Mouse (Mus musculus) liver, adult 2 months (tissue): ENCODE data around the gene Echs1.

ENCODE experiments used
- CTCF ChIP-seq: fragments of 200-500 bp; IDR thresholded peaks from 2 replicates; pipeline ENCODE4 v1.5.1; 2011; ENCODE audit warnings: low read depth, low read length, control low read depth
- POLR2A ChIP-seq: fragments of 200-500 bp; IDR thresholded peaks from 2 replicates; pipeline ENCODE4 v1.6.1; 2011; ENCODE audit warnings: low read length, control low read depth; ENCODE audit not compliant: insufficient read depth; ENCODE audit errors: extremely low read depth

DNA sequence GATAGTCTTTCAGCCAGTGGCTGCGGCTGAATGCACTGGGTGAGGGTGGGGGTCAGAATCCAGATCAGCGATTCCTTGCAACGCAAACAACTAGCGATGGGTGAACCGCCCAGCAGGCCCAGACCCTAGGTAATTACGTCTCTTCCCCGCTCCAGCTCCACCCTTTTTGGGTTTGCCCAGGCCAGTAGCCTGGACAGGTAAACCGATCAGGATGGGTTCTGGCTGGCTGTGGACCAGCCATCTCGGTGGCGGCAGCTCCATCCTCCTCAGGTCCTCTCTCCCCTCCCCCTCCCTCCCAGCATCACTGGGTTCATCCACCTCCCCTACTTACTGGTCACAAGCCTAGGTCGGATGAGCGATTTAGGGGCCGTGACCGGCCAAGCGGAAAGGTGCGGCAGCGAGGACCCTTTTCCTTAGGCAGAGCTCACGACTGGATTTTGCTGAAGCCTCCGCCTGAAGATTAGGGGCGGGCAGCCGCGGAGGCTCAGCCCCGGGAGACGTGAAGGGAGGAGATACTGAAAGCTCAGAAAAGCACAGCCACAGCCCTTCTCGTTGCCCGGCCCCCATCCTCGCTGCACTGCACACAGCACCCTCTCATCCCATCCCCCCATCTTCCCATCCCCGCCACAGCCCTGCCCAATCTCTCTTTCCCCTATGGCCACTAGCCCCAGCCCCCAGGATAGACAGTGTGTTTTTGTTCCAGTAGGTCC is 38.1 kb upstream of the Echs1 start, which contains the start of gene Sprn:
- no peak for TF ChIP-seq CTCF
- TF ChIP-seq POLR2A = no peak
